Mouse (Mus musculus) small intestine, adult 2 months (tissue): Measurements from ENCODE around the gene Fam207a.

Experiments used
- CTCF ChIP-seq: fragments of 200-500 bp; IDR thresholded peaks from 2 replicates; pipeline ENCODE4 v1.5.1; 2012; ENCODE audit warnings: low read depth, mild to moderate bottlenecking, control low read depth, inconsistent platforms, low read length, moderate library complexity, mixed read lengths; ENCODE audit not compliant: insufficient replicate concordance, insufficient read length; ENCODE audit errors: extremely low read depth
- POLR2A ChIP-seq: fragments of 200-500 bp; IDR thresholded peaks from 2 replicates; pipeline ENCODE4 v1.6.1; 2012; ENCODE audit warnings: low read depth, mild to moderate bottlenecking, control low read depth, inconsistent platforms, low read length, moderate library complexity

GRCm38 (mm10) chr10:77560830-77561229 is 45.2 kb upstream of the Fam207a start:
- TF ChIP-seq CTCF (no peak), POLR2A (no peak)
